ENCODE assay signal across 24 mouse cellular contexts in the genomic region with DNA sequence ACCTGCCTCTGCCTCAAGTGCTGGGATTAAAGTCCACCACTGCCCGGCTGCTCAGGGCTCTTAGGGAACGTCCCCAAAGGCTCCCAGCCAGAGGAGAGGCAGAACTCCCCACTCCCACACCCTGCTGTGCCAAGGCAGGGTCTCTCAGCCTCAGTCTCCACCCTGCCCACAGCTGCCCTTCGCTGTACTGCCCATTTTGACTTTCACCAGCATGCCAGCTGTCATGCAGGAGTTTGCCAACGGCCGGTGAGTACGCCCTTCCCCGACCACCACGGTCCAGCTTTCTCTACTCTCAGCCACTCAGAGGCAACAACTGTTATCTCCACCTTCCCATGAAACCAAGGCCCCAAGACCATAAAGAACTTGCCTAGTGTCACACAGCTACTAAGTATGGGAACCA. TPM values are rescaled to one million over a fixed set of nuclear protein-coding genes. Genes with fewer than 3 reads are reported as not detected.
"Had no signal": no experiment of that assay in that cellular context is flagged by ENCODE, and none has a peak within 500 bp of the region (broad histone marks: within the 10 kb centered on the region; RNA-seq: fewer than 3 reads in every experiment).

No protein-coding gene starts in this region.

- DNase-seq: gastrocnemius, adult 2 months; gastrocnemius, postnatal 10 days; gastrocnemius, postnatal 25 days; heart, adult 18-20 months; heart, postnatal 10 days; heart, postnatal 4 days; kidney, adult 18-20 months; kidney, adult 8-10 months; kidney, postnatal 10 days; kidney, postnatal 4 days; liver had no signal

- H3K4me3 ChIP-seq: gastrocnemius, adult 2 months; heart, embryonic 10.5 days; heart, embryonic 12.5 days; hindbrain, embryonic 10.5 days; hindbrain, embryonic 12.5 days; intestine, embryonic 15.5 days; layer of hippocampus, adult 2 months; left cerebral cortex, adult 2 months had no signal

- H3K9me3 ChIP-seq: heart, embryonic 10.5 days; heart, embryonic 12.5 days; hindbrain, embryonic 10.5 days; hindbrain, embryonic 12.5 days; intestine, embryonic 15.5 days had no signal

- H3K4me2 ChIP-seq: heart, embryonic 12.5 days; hindbrain, embryonic 12.5 days; hindbrain, embryonic 14.5 days; intestine, embryonic 15.5 days; liver, embryonic 11.5 days had no signal

- H3K27me3 ChIP-seq: heart, embryonic 12.5 days; intestine, embryonic 15.5 days had no signal

- H3K36me3 ChIP-seq: heart, embryonic 10.5 days; heart, embryonic 12.5 days; hindbrain, embryonic 10.5 days; hindbrain, embryonic 12.5 days; intestine, embryonic 15.5 days had no signal

- ATAC-seq: hindbrain, embryonic 16.5 days; inflammation-experienced regulatory T-cells, adult 6 months; intestine, embryonic 15.5 days; intestine, postnatal 0 days had no signal

RNA-seq across cellular contexts. Expression of a gene that starts 22.6 kb away (rescaled TPM):
- total RNA-seq: gastrocnemius, postnatal 25 days; granulocyte monocyte progenitor cell, adult 5-6 weeks had no signal
- polyA plus RNA-seq: inflammation-experienced regulatory T-cells, adult 6 months had no signal

RNA-seq across cellular contexts. Expression of a gene that starts 24.7 kb away (rescaled TPM):
- total RNA-seq: gastrocnemius, adult 2 months; granulocyte monocyte progenitor cell, adult 5-6 weeks had no signal
